Mouse (Mus musculus) heart, postnatal 0 days (tissue): Measurements from ENCODE around the gene Dgkd. TPM values are rescaled to one million over a fixed set of nuclear protein-coding genes. Genes with fewer than 3 reads are reported as not detected.

Experiments used
- ATAC-seq: fragments of 200-750 bp; cut with Nextera tagmentation; 2 replicates; pipeline ENCODE4 v1.8.0; 2017; ENCODE audit warnings: low read depth, moderate number of reproducible peaks, moderate library complexity; ENCODE audit not compliant: insufficient read depth
- DNase-seq: peaks from one replicate; pipeline ENCODE4 v3.0.0-alpha.2; 2016; ENCODE audit warnings: low spot score
- H3K27ac ChIP-seq: fragments of 300-500 bp; sonication (generic); 2 replicates; pipeline ENCODE4 v1.5.1; 2014; ENCODE audit warnings: low read depth, mild to moderate bottlenecking
- H3K27me3 ChIP-seq: fragments of 300-500 bp; sonication (generic); 2 replicates; pipeline ENCODE4 v1.6.1; 2014; ENCODE audit warnings: low read length, mixed read lengths; ENCODE audit not compliant: control insufficient read depth, insufficient read depth
- H3K36me3 ChIP-seq: fragments of 300-500 bp; sonication (generic); replicated peaks from 2 replicates; pipeline ENCODE4 v1.6.1; 2014; ENCODE audit warnings: low read length, mixed read lengths; ENCODE audit not compliant: control insufficient read depth, insufficient read depth
- H3K4me1 ChIP-seq: fragments of 300-500 bp; sonication (generic); 2 replicates; pipeline ENCODE4 v1.6.1; 2014; ENCODE audit warnings: antibody characterized with exemption; ENCODE audit not compliant: control insufficient read depth, insufficient read depth
- H3K4me2 ChIP-seq: fragments of 300-500 bp; sonication (generic); 2 replicates; pipeline ENCODE4 v1.6.1; 2014; ENCODE audit warnings: low read depth, mild to moderate bottlenecking, low read length, moderate library complexity
- H3K4me3 ChIP-seq: fragments of 300-500 bp; sonication (generic); 2 replicates; pipeline ENCODE4 v1.5.1; 2014; ENCODE audit warnings: low read depth, low read length
- H3K9ac ChIP-seq: fragments of 300-500 bp; sonication (generic); replicated peaks from 2 replicates; pipeline ENCODE4 v1.6.1; 2014; ENCODE audit warnings: low read depth, low read length, mixed read lengths
- H3K9me3 ChIP-seq: fragments of 300-500 bp; sonication (generic); replicated peaks from 2 replicates; pipeline ENCODE4 v1.6.1; 2016; ENCODE audit warnings: low read length; ENCODE audit not compliant: control insufficient read depth
- CTCF ChIP-seq: IDR thresholded peaks from 2 replicates; pipeline ENCODE4 v1.5.1; 2016; ENCODE audit warnings: antibody characterized with exemption, control low read depth, low read depth
- EP300 ChIP-seq: IDR thresholded peaks from 2 replicates; pipeline ENCODE4 v1.6.1; 2016; ENCODE audit warnings: antibody characterized with exemption, low read depth
- WGBS: fragments of 180-500 bp; shearing (Covaris S2); extraction: QIAGEN DNeasy Blood & Tissue Kit; methylation state at CpG from one replicate; pipeline ENCODE4 v1.1.7; 2014; 5-methylcytosine and 5-hydroxymethylcytosine counted together
- polyA plus RNA-seq: library from polyadenylated mRNA; unstranded; fragments of >200 nt; fragmentation: Nextera tagmentation; extraction: Ambion mirVana; gene quantifications from 2 replicates; pipeline ENCODE4 v1.2.1, GENCODE M21; 2015
- total RNA-seq: library from RNA; depleted of rRNA; stranded (reverse); fragments of >200 nt; gene quantifications from 2 replicates; pipeline ENCODE4 v1.2.3, GENCODE M21; 2014; ENCODE audit warnings: low replicate concordance

The Dgkd gene
- total and polyA plus RNA-seq, 2 experiments from 2014 or later = 14.1 to 40.5 TPM

DNA sequence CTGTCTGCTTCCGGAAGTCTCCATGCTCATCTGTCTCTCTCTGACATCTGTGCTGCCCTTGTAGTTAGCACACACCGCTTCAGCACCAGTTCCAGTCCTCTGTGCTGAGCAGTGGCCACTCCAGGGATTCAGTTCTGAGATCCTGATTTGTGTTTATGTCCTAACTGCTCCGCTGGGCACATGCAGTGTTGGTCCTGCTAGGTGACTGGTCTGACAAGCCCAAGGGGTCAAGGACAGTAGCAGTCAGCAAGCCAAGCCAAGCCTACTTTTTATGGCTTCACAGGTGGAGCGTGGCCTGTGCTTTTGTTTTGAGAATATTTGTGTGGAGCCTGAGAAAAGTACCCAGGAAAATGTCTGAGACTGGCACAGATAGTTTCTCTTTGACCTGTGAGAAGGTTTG, 71.8 kb downstream of the Dgkd start:
- ATAC-seq = no peak
- no peak for DNase-seq
- peaks cover 72% of the 10 kb centered on the region for H3K36me3 ChIP-seq
- no peak overlapping the region for H3K4me3 ChIP-seq
- TF ChIP-seq CTCF (no peak), EP300 (no peak)
- H3K4me1 ChIP-seq = no peaks in the 10 kb centered on the region
- no peaks in the 10 kb centered on the region for H3K9me3 ChIP-seq
- no peak overlapping the region for H3K4me2 ChIP-seq
- 90% methylated on average over 4 of the region's 4 CpGs for WGBS
- no peak overlapping the region for H3K27ac ChIP-seq
- H3K9ac ChIP-seq = no peak overlapping the region
- H3K27me3 ChIP-seq = no peaks in the 10 kb centered on the region

DNA sequence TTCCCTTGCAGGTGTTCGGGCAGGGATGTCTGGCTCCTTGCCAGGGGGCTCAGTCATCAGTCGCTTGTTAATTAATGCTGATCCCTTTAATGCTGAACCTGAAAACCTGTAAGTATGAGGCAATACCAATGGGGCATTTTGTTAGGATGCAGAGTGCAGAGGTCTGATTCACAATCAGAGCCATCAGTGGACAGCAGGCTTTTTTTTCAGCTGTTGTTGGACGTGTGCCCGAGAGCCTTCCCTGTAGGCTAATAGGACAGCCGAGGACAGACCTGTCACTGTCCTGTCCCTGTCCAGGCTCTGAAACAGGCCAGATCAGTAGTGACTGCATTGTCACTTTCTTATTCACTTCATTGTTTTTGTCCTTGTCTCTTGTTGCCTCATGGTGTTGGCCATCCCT, 76.6 kb downstream of the Dgkd start:
- H3K4me2 ChIP-seq = no peak overlapping the region
- 45% methylated on average over 5 of the region's 5 CpGs for WGBS
- no peak overlapping the region for H3K4me3 ChIP-seq
- no peaks in the 10 kb centered on the region for H3K4me1 ChIP-seq
- H3K36me3 ChIP-seq = peaks cover 84% of the 10 kb centered on the region
- DNase-seq (no peak), ATAC-seq (no peak)
- no peak overlapping the region for H3K27ac ChIP-seq
- H3K9me3 ChIP-seq = no peaks in the 10 kb centered on the region
- no peak for TF ChIP-seq EP300
- no peak for TF ChIP-seq CTCF
- no peaks in the 10 kb centered on the region for H3K27me3 ChIP-seq
- H3K9ac ChIP-seq = no peak overlapping the region

DNA sequence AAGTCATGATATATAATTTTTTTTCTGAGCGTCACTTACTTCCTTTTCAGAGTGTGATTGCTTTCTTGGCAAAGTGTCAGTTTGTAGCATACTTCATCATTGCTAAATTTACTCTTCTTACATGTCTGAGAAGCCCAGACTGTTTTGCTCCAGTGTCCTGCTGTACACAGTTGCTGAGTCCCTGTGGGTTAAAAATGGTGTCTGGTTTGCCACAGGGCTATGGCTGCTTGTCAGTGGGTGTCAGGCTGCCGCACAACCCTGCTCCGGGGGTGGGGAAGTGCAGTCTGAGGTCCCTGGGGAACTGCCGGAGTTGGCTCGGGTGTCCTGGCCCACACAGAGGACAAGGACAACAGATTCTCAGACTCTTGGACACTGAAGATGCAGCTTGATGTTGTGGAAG, 80.0 kb downstream of the Dgkd start:
- DNase-seq (peak; percentile 24), ATAC-seq (peak; percentile 48; the same call in 1 of the 2 replicates)
- H3K27me3 ChIP-seq = no peaks in the 10 kb centered on the region
- peak overlapping the region; percentile 30 for H3K27ac ChIP-seq
- no peak overlapping the region for H3K9ac ChIP-seq
- TF ChIP-seq CTCF (no peak), EP300 (no peak)
- H3K4me3 ChIP-seq = no peak overlapping the region
- H3K36me3 ChIP-seq = peaks cover 79% of the 10 kb centered on the region
- H3K4me1 ChIP-seq = no peaks in the 10 kb centered on the region
- no peaks in the 10 kb centered on the region for H3K9me3 ChIP-seq
- H3K4me2 ChIP-seq = no peak overlapping the region
- WGBS = 38% methylated on average over 5 of the region's 5 CpGs

DNA sequence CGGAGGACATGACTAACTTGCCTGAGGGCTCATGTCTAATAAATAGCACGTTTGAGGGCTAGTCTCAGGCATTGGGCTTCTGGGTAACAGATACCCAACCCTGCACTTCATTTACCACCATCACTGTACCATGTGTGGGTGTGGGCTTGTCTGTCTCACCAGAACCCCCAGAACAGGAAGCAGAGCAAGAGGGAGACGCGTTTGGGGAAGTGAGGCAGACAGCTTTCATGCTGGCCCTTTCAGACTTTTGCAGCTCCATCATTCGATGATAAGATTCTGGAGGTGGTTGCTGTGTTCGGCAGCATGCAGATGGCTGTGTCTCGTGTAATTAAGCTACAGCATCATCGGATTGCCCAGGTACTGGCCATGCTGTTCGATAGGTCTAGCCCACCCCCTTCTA, 82.0 kb downstream of the Dgkd start:
- WGBS = 80% methylated on average over 9 of the region's 9 CpGs
- no peaks in the 10 kb centered on the region for H3K9me3 ChIP-seq
- no peaks in the 10 kb centered on the region for H3K27me3 ChIP-seq
- TF ChIP-seq EP300 (no peak), CTCF (no peak)
- DNase-seq (no peak), ATAC-seq (no peak)
- no peak overlapping the region for H3K9ac ChIP-seq
- no peak overlapping the region for H3K4me3 ChIP-seq
- H3K4me2 ChIP-seq = no peak overlapping the region
- no peaks in the 10 kb centered on the region for H3K4me1 ChIP-seq
- H3K27ac ChIP-seq = no peak overlapping the region
- peaks cover 81% of the 10 kb centered on the region for H3K36me3 ChIP-seq

DNA sequence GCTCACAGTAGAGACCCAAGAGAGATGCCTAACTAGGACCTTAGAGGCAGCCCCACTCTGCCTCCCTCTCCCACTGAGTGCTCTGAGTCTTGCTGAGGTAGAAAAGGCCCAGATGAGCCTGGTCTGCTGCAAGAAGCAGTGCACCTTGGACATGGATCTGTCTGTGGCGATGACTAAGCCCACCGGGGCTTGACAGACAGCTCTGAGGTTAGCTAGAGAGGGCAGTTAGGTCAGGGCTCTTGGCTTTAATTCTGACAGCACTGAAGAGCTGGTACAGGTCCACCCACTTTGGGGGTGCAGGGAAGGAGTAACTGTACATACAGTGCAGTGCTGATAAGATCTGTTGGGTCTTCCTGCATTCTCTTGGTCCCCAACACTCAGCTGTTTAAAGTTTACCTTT, 82.5 kb downstream of the Dgkd start:
- no peaks in the 10 kb centered on the region for H3K4me1 ChIP-seq
- no peak overlapping the region for H3K27ac ChIP-seq
- H3K27me3 ChIP-seq = no peaks in the 10 kb centered on the region
- 77% methylated on average over 2 of the region's 2 CpGs for WGBS
- H3K36me3 ChIP-seq = peaks cover 81% of the 10 kb centered on the region
- no peak overlapping the region for H3K4me3 ChIP-seq
- no peaks in the 10 kb centered on the region for H3K9me3 ChIP-seq
- no peak overlapping the region for H3K4me2 ChIP-seq
- no peak for DNase-seq
- TF ChIP-seq CTCF = no peak
- no peak for TF ChIP-seq EP300
- ATAC-seq = no peak
- no peak overlapping the region for H3K9ac ChIP-seq

DNA sequence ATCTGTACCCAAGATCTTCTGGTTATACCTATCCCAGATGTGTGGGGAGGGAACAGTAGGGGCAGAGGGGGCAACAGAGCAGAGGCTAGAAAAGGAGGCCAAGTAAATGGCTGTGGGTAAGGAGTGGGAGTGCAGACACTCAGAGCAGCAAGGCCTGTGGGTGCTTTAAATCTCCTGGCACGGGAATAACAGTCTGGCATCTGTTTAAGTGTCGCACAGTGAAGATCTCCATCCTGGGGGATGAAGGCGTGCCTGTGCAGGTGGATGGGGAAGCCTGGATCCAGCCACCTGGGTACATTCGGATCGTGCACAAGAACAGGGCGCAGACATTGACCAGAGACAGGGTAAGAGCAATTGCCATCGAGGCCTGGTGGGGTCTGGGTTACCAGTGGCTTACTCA, 83.0 kb downstream of the Dgkd start:
- Histone ChIP-seq H3K4me2 (no peak overlapping the region), H3K4me3 (no peak overlapping the region), H3K27ac (no peak overlapping the region), H3K9ac (no peak overlapping the region), H3K36me3 (peaks cover 82% of the 10 kb centered on the region), H3K9me3 (no peaks in the 10 kb centered on the region), H3K27me3 (no peaks in the 10 kb centered on the region), H3K4me1 (no peaks in the 10 kb centered on the region)
- DNase-seq (no peak), ATAC-seq (no peak)
- WGBS = 88% methylated on average over 7 of the region's 7 CpGs
- TF ChIP-seq EP300 (no peak), CTCF (no peak)
